Mouse (Mus musculus): ENCODE measurements at regions not wholly inside any gene's neighbourhood (a gene's known extent, or its start where the extent isn't known, plus 50 kb on each side); places are given as distances from the start of the nearest gene placed in this dataset.

- TF ChIP-seq CTCF (IDR thresholded peaks at IDR 0.05; ENCODE audit: low read depth, low read length) (no peak), TAL1 (conservative IDR thresholded peaks at IDR 0.05; ENCODE audit: low read depth, low read length) (no peak), POLR2AphosphoS5 (IDR thresholded peaks at IDR 0.05; ENCODE audit: insufficient replicate concordance, low read depth, low read length) (no peak)
These were observed 67.2 kb upstream of the Btg1 start for GRCm38 (mm10) chr10:96549651-96550050.
